Mouse (Mus musculus) C2C12 (cell line): ENCODE results near the gene Msh5.

Experiments
- CTCF ChIP-seq: IDR thresholded peaks from one replicate; pipeline ENCODE4 v1.5.1; 2011; ENCODE audit not compliant: control insufficient read depth, insufficient read depth, insufficient read length
- MYOD1 ChIP-seq: IDR thresholded peaks from one replicate; pipeline ENCODE4 v1.6.1; 2011; ENCODE audit warnings: low read depth; ENCODE audit not compliant: control insufficient read depth, insufficient read length

DNA sequence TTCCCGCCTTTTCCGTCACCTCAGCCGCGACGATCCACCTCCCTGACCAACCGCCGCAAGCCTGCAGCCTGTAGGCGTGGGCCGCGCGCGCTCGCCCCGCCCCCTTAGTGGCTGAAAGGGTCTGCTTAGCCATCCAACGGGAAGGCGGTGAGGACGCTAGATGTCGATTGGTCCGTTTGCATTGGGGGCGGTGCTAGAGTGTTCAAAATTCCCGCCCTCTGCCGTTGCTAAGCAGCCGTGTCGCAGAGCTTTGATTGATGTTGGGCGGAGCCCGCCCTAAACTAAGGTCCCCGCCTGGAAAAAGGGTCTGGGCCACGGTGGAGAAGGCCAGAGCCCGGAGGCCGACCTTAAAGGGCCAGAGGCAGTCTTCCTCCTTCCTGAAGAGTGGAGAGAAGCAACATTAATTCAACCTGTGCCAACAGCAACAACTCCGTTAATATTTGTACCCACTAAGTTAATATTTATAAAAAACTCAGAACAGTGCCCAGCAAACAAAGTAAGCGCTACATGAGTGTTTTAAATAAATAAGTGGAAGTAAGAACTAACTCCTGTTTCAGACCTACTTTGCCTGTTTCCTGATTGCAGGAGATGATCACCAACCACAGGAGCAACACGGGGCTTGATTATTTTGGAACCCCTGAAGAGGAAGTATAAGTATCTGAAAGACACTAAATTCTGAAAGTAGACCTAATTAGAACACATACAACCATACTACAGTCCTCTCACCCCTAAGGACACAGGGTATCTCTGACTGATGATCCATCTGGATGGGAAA is at the start of gene Msh5:
- no peak for TF ChIP-seq MYOD1
- TF ChIP-seq CTCF = no peak
